Mouse (Mus musculus) CH12.LX (cell line): ENCODE data around the gene Acbd4. TPM values are rescaled to one million over a fixed set of nuclear protein-coding genes. Genes with fewer than 3 reads are reported as not detected.

Experiments used
- DNase-seq: peaks from one replicate; pipeline ENCODE4 v3.0.0-alpha.2; 2013; ENCODE audit errors: extremely low read depth
- H3K27ac ChIP-seq: 2 replicates; pipeline ENCODE4 v1.5.1; 2012; ENCODE audit warnings: low read depth, mild to moderate bottlenecking, control low read depth, moderate library complexity; ENCODE audit not compliant: insufficient read depth
- H3K27me3 ChIP-seq: replicated peaks from 2 replicates; pipeline ENCODE3; 2012; ENCODE audit warnings: inconsistent platforms
- H3K36me3 ChIP-seq, 2 experiments: replicated peaks in 1 of 2; 2 replicates each; pipeline versions ENCODE3 to v1.6.1; 2012; ENCODE audit warnings: inconsistent platforms in 1 of 2, low read length in 1 of 2, mild to moderate bottlenecking in 1 of 2, mixed read lengths in 1 of 2, moderate library complexity in 1 of 2; ENCODE audit not compliant: control insufficient read depth in 1 of 2, insufficient read depth in 1 of 2
- H3K4me1 ChIP-seq, 2 experiments: 2 replicates each; pipeline ENCODE4 v1.6.1; 2012; ENCODE audit warnings: inconsistent platforms in 1 of 2, moderate library complexity in 1 of 2; ENCODE audit not compliant: insufficient read depth in 2 of 2, control insufficient read depth in 1 of 2
- H3K4me2 ChIP-seq: 2 replicates; pipeline ENCODE4 v1.6.1; 2012; ENCODE audit warnings: low read depth, mild to moderate bottlenecking, control low read depth; ENCODE audit not compliant: poor library complexity, insufficient read depth, severe bottlenecking
- H3K4me3 ChIP-seq, 3 experiments: fragments of 150-350 bp in 1 of 3; sonication (generic) in 1 of 3; replicated peaks in 1 of 3; 2 replicates each; pipeline versions ENCODE3 to v1.5.1; 2011 to 2012; ENCODE audit warnings: low read depth in 2 of 3, low read length in 2 of 3, mild to moderate bottlenecking in 2 of 3, moderate library complexity in 2 of 3, control low read depth in 1 of 3, improper control_type of control experiment in 1 of 3, inconsistent platforms in 1 of 3, mixed read lengths in 1 of 3; ENCODE audit not compliant: poor library complexity in 1 of 3
- H3K79me2 ChIP-seq: replicated peaks from 2 replicates; pipeline ENCODE4 v1.6.1; 2012; ENCODE audit warnings: mild to moderate bottlenecking, moderate library complexity; ENCODE audit not compliant: control insufficient read depth, poor library complexity, insufficient read depth, severe bottlenecking; ENCODE audit errors: extremely low read depth
- H3K9ac ChIP-seq: 2 replicates; pipeline ENCODE4 v1.6.1; 2012; ENCODE audit warnings: low read depth, mild to moderate bottlenecking, control low read depth, moderate library complexity; ENCODE audit not compliant: insufficient read depth
- H3K9me3 ChIP-seq: replicated peaks from 2 replicates; pipeline ENCODE3; 2012; ENCODE audit warnings: low read length, inconsistent platforms, mixed read lengths
- ELF1 ChIP-seq: IDR thresholded peaks from 2 replicates; pipeline ENCODE4 v1.6.1; 2014; ENCODE audit warnings: low read depth, mild to moderate bottlenecking, inconsistent platforms, low read length, improper control_type of control experiment
- EP300 ChIP-seq: IDR thresholded peaks from 2 replicates; pipeline ENCODE4 v1.6.1; 2011; ENCODE audit warnings: low read length, improper control_type of control experiment
- HCFC1 ChIP-seq: IDR thresholded peaks from 2 replicates; pipeline ENCODE4 v1.6.1; 2012; ENCODE audit warnings: low read depth, mild to moderate bottlenecking, inconsistent platforms, low read length, improper control_type of control experiment
- KAT2A ChIP-seq: IDR thresholded peaks from 2 replicates; pipeline ENCODE4 v1.6.1; 2012; ENCODE audit warnings: low read length, improper control_type of control experiment, inconsistent platforms; ENCODE audit not compliant: insufficient replicate concordance
- MAFK ChIP-seq: IDR thresholded peaks from 2 replicates; pipeline ENCODE4 v1.6.1; 2011; ENCODE audit warnings: low read length, improper control_type of control experiment; ENCODE audit not compliant: insufficient replicate concordance
- MAX ChIP-seq: IDR thresholded peaks from 2 replicates; pipeline ENCODE4 v1.6.1; 2011; ENCODE audit warnings: low read length, improper control_type of control experiment
- MXI1 ChIP-seq: IDR thresholded peaks from 2 replicates; pipeline ENCODE4 v1.6.1; 2011; ENCODE audit warnings: mild to moderate bottlenecking, low read depth, low read length, improper control_type of control experiment
- MYC ChIP-seq: IDR thresholded peaks from 2 replicates; pipeline ENCODE4 v1.6.1; 2011; ENCODE audit warnings: low read depth, mild to moderate bottlenecking, improper control_type of control experiment, low read length
- NELFE ChIP-seq: IDR thresholded peaks from 2 replicates; pipeline ENCODE4 v1.6.1; 2011; ENCODE audit warnings: low read depth, low read length, improper control_type of control experiment
- POLR2A ChIP-seq: IDR thresholded peaks from 2 replicates; pipeline ENCODE4 v1.6.1; 2011; ENCODE audit warnings: low read depth, mild to moderate bottlenecking, improper control_type of control experiment, low read length
- RCOR1 ChIP-seq: conservative IDR thresholded peaks from 2 replicates; pipeline ENCODE4 v1.6.1; 2012; ENCODE audit warnings: low read depth, mild to moderate bottlenecking, inconsistent platforms, low read length, improper control_type of control experiment
- dilution Hi-C: fragments of 300-500 bp; cut with MboI; formaldehyde crosslinking; loops from 2 replicates; pipeline ENCODE4 v1.14.3; 2020; ENCODE audit warnings: low sequenced_read_pairs; ENCODE audit not compliant: extremely low pct_unique_long_range_greater_than_20kb, extremely low pct_ligation_motif_present
- in situ Hi-C: fragments of 300-500 bp; cut with MboI; formaldehyde crosslinking; loops from 3 replicates; pipeline ENCODE4 v1.14.3; 2019; ENCODE audit warnings: low sequenced_read_pairs, low pct_ligation_motif_present, low pct_unique_long_range_greater_than_20kb, mixed read lengths
- polyA plus RNA-seq: library from polyadenylated mRNA; unstranded; fragments of >175 nt; gene quantifications from 2 replicates; pipeline ENCODE4 v1.2.1, GENCODE M21; 2012; ENCODE audit warnings: low read depth; ENCODE audit not compliant: insufficient read length
- total RNA-seq, 2 experiments: library from RNA; depleted of rRNA; stranded (reverse); fragments of 300-350 nt in 1 of 2; fragments of >200 nt in 1 of 2; gene quantifications; 2 replicates each; pipeline ENCODE4 v1.2.3; 2012 to 2014

Acbd4 gene
- total and polyA plus RNA-seq, 3 experiments: 51.4 to 68.4 (median 62.6) TPM

- Histone ChIP-seq H3K36me3 (peaks cover 3 to 30% of the 10 kb centered on the region in 2 experiments), H3K4me2 (no peak overlapping the region)
- TF ChIP-seq NELFE: no peak
- no peak for TF ChIP-seq MAFK
- no peak for TF ChIP-seq HCFC1
- TF ChIP-seq EP300: no peak
- TF ChIP-seq MXI1: no peak
- no peak for TF ChIP-seq POLR2A
- no peak for TF ChIP-seq ELF1
- TF ChIP-seq, all 38 proteins: peak for 0
- H3K9ac ChIP-seq: no peak overlapping the region
- H3K27me3 ChIP-seq: no peaks in the 10 kb centered on the region
- in situ Hi-C loops: no loop called here
- peaks cover 46 to 68% of the 10 kb centered on the region in 2 experiments for H3K4me1 ChIP-seq
- H3K9me3 ChIP-seq: no peaks in the 10 kb centered on the region
- DNase-seq: no peak
- dilution Hi-C loops: no loop called here
- peaks cover 23% of the 10 kb centered on the region for H3K79me2 ChIP-seq
- H3K27ac ChIP-seq: peak overlapping the region; percentile 99
- H3K4me3 ChIP-seq: no peak overlapping the region
These were observed 5.7 kb upstream of the Acbd4 start for GRCm38 (mm10) chr11:103095801-103096200.

GRCm38 (mm10) chr11:103096979-103097894, 4.2 kb upstream of the Acbd4 start:
- Histone ChIP-seq H3K4me2 (no peak overlapping the region), H3K27ac (0 out of 2 replicates have a peak overlapping the region, but pooled peaks have one; percentile 0), H3K9ac (no peak overlapping the region), H3K36me3 (peaks cover 3 to 30% of the 10 kb centered on the region in 2 experiments), H3K27me3 (peaks cover 5% of the 10 kb centered on the region), H3K9me3 (no peaks in the 10 kb centered on the region), H3K79me2 (peaks cover 28% of the 10 kb centered on the region), H3K4me1 (peaks cover 46 to 76% of the 10 kb centered on the region in 2 experiments), H3K4me3 (no peak overlapping the region)
- dilution Hi-C loops: no loop called here
- no peak for DNase-seq
- TF ChIP-seq MAX (no peak), RCOR1 (no peak), KAT2A (no peak), MYC (no peak), MAFK (0 out of 2 replicates have a peak, but pooled peaks have one; percentile 5)
- in situ Hi-C loops: no loop called here
